Mouse (Mus musculus) E14TG2a.4 (cell line): ENCODE data around the gene Ccdc106.

Experiments
- CTCF ChIP-seq: conservative IDR thresholded peaks from 2 replicates; pipeline ENCODE4 v1.5.1; 2014; ENCODE audit warnings: low read length
- NANOG ChIP-seq: IDR thresholded peaks from 2 replicates; pipeline ENCODE4 v1.6.1; 2014; ENCODE audit warnings: borderline replicate concordance, low read length, mixed read lengths

GRCm38 (mm10) chr7:4999876-5000275, 20.5 kb upstream of the Ccdc106 start:
- peak; percentile 46 for TF ChIP-seq CTCF
- no peak for TF ChIP-seq NANOG
